Mouse (Mus musculus) embryonic facial prominence, embryonic 11.5 days (tissue): ENCODE results near the gene Alx3. TPM values are rescaled to one million over a fixed set of nuclear protein-coding genes. Genes with fewer than 3 reads are reported as not detected.
A peak's percentile ranks its signal among the peaks of the same experiment; 100 is the strongest.

Experiments used
- ATAC-seq: fragments of 200-750 bp; cut with Nextera tagmentation; replicated peaks from 2 replicates; pipeline ENCODE4 v1.8.0; 2017; ENCODE audit warnings: low read depth; ENCODE audit not compliant: insufficient number of reproducible peaks, low FRiP score, low TSS enrichment
- DNase-seq: peaks from one replicate; pipeline ENCODE4 v3.0.0-alpha.2; 2015; ENCODE audit warnings: low spot score
- H3K27ac ChIP-seq: fragments of 300-500 bp; sonication (generic); replicated peaks from 2 replicates; pipeline ENCODE4 v1.5.1; 2014; ENCODE audit warnings: mild to moderate bottlenecking, low read depth, low read length, control low read depth
- H3K27me3 ChIP-seq: fragments of 300-500 bp; sonication (generic); 2 replicates; pipeline ENCODE4 v1.6.1; 2014; ENCODE audit warnings: mild to moderate bottlenecking, low read length, moderate library complexity, mixed read lengths; ENCODE audit not compliant: control insufficient read depth, insufficient read depth
- H3K36me3 ChIP-seq: fragments of 300-500 bp; sonication (generic); replicated peaks from 2 replicates; pipeline ENCODE4 v1.6.1; 2014; ENCODE audit warnings: low read depth, mild to moderate bottlenecking, low read length, moderate library complexity, mixed read lengths; ENCODE audit not compliant: control insufficient read depth, insufficient read depth
- H3K4me1 ChIP-seq: fragments of 300-500 bp; sonication (generic); 2 replicates; pipeline ENCODE4 v1.6.1; 2014; ENCODE audit warnings: low read length, mixed read lengths; ENCODE audit not compliant: control insufficient read depth, insufficient read depth
- H3K4me2 ChIP-seq: fragments of 300-500 bp; sonication (generic); 2 replicates; pipeline ENCODE4 v1.6.1; 2014; ENCODE audit warnings: low read depth, mild to moderate bottlenecking, control low read depth, low read length, moderate library complexity
- H3K4me3 ChIP-seq: fragments of 300-500 bp; sonication (generic); 2 replicates; pipeline ENCODE4 v1.5.1; 2014; ENCODE audit warnings: low read depth, low read length, control low read depth
- H3K9ac ChIP-seq: fragments of 300-500 bp; sonication (generic); replicated peaks from 2 replicates; pipeline ENCODE4 v1.6.1; 2014; ENCODE audit warnings: mild to moderate bottlenecking, control low read depth, low read length
- H3K9me3 ChIP-seq: fragments of 300-500 bp; sonication (generic); replicated peaks from 2 replicates; pipeline ENCODE4 v1.6.1; 2016; ENCODE audit warnings: mild to moderate bottlenecking, low read length, inconsistent platforms, mixed read lengths; ENCODE audit not compliant: control insufficient read depth
- WGBS: fragments of 180-500 bp; shearing (Covaris S2); extraction: QIAGEN DNeasy Blood & Tissue Kit; methylation state at CpG from one replicate; pipeline ENCODE4 v1.1.7; 2014; 5-methylcytosine and 5-hydroxymethylcytosine counted together
- polyA plus RNA-seq: library from polyadenylated mRNA; unstranded; fragments of >200 nt; fragmentation: Nextera tagmentation; extraction: Ambion mirVana; gene quantifications from 2 replicates; pipeline ENCODE4 v1.2.1, GENCODE M21; 2014

Gene Alx3
- polyA plus RNA-seq, 1 experiment from 2014 or later, result 34.3 TPM

- H3K4me1 ChIP-seq, result peaks cover 3% of the 10 kb centered on the region; the same call in 1 of the 2 replicates
- 13% methylated on average over 3 of the region's 3 CpGs for WGBS
- no peak overlapping the region for H3K4me3 ChIP-seq
- no peaks in the 10 kb centered on the region for H3K36me3 ChIP-seq
- H3K27ac ChIP-seq, result no peak overlapping the region
- DNase-seq (no peak), ATAC-seq (no peak)
- H3K9ac ChIP-seq, result no peak overlapping the region
- no peak overlapping the region for H3K4me2 ChIP-seq
- H3K9me3 ChIP-seq, result no peaks in the 10 kb centered on the region
- peaks cover 11% of the 10 kb centered on the region for H3K27me3 ChIP-seq
These were observed 16.9 kb upstream of the Alx3 start for GRCm38 (mm10) chr3:107577810-107578390.

- Histone ChIP-seq H3K9me3 (no peaks in the 10 kb centered on the region), H3K4me3 (no peak overlapping the region), H3K27ac (no peak overlapping the region), H3K36me3 (no peaks in the 10 kb centered on the region), H3K4me2 (no peak overlapping the region), H3K4me1 (peaks cover 5% of the 10 kb centered on the region; the same call in 1 of the 2 replicates), H3K9ac (no peak overlapping the region), H3K27me3 (peaks cover 19% of the 10 kb centered on the region)
- DNase-seq (peak; percentile 88), ATAC-seq (no peak)
- WGBS, result 7% methylated on average over 4 of the region's 4 CpGs
These were observed 15.4 kb upstream of the Alx3 start for GRCm38 (mm10) chr3:107579466-107579865.

- Histone ChIP-seq H3K4me2 (peak overlapping the region; percentile 28), H3K36me3 (no peaks in the 10 kb centered on the region), H3K4me3 (0 out of 2 replicates have a peak overlapping the region, but pooled peaks have one; percentile 7), H3K9me3 (no peaks in the 10 kb centered on the region), H3K9ac (peak overlapping the region; percentile 15), H3K27ac (peak overlapping the region; percentile 36; the same call in 1 of the 2 replicates), H3K27me3 (peaks cover 25% of the 10 kb centered on the region), H3K4me1 (peaks cover 5% of the 10 kb centered on the region)
- WGBS, result 2% methylated on average over 15 of the region's 15 CpGs
- DNase-seq, result peak; percentile 56
- ATAC-seq, result no peak
These were observed 13.5 kb upstream of the Alx3 start for GRCm38 (mm10) chr3:107581103-107582010.

GRCm38 (mm10) chr3:107582130-107582874, 12.5 kb upstream of the Alx3 start:
- Histone ChIP-seq H3K9ac (peak overlapping the region; percentile 61), H3K4me3 (peak overlapping the region; percentile 38), H3K4me1 (peaks cover 5% of the 10 kb centered on the region), H3K4me2 (peak overlapping the region; percentile 74), H3K9me3 (no peaks in the 10 kb centered on the region), H3K36me3 (no peaks in the 10 kb centered on the region), H3K27ac (peak overlapping the region; percentile 43), H3K27me3 (peaks cover 28% of the 10 kb centered on the region)
- ATAC-seq (no peak), DNase-seq (no peak)
- 2% methylated on average over 18 of the region's 18 CpGs for WGBS

- WGBS, result under 1% methylated on average over 65 of the region's 65 CpGs
- H3K36me3 ChIP-seq, result no peaks in the 10 kb centered on the region
- peak overlapping the region; percentile 43 for H3K27ac ChIP-seq
- H3K4me2 ChIP-seq, result peak overlapping the region; percentile 74
- ATAC-seq (0 out of 2 replicates have a peak, but pooled peaks have one; percentile 6), DNase-seq (peak; percentile 52)
- H3K4me3 ChIP-seq, result peak overlapping the region; percentile 38
- H3K27me3 ChIP-seq, result peaks cover 29% of the 10 kb centered on the region
- H3K4me1 ChIP-seq, result peaks cover 5% of the 10 kb centered on the region
- no peaks in the 10 kb centered on the region for H3K9me3 ChIP-seq
- peak overlapping the region; percentile 61 for H3K9ac ChIP-seq
These were observed 11.7 kb upstream of the Alx3 start for GRCm38 (mm10) chr3:107582875-107583767.

GRCm38 (mm10) chr3:107583893-107584292, 10.9 kb upstream of the Alx3 start:
- Histone ChIP-seq H3K27ac (no peak overlapping the region; the same call in 1 of the 2 replicates), H3K4me2 (no peak overlapping the region), H3K27me3 (peaks cover 30% of the 10 kb centered on the region), H3K9me3 (no peaks in the 10 kb centered on the region), H3K9ac (no peak overlapping the region), H3K36me3 (no peaks in the 10 kb centered on the region), H3K4me1 (peaks cover 5% of the 10 kb centered on the region), H3K4me3 (no peak overlapping the region)
- DNase-seq (no peak), ATAC-seq (no peak)
- WGBS, result 0% methylated on average over 1 of the region's 1 CpGs

- DNase-seq (no peak), ATAC-seq (no peak)
- H3K27ac ChIP-seq, result no peak overlapping the region
- no peak overlapping the region for H3K4me3 ChIP-seq
- WGBS, result 70% methylated on average over 6 of the region's 6 CpGs
- no peak overlapping the region for H3K4me2 ChIP-seq
- peaks cover 24% of the 10 kb centered on the region for H3K27me3 ChIP-seq
- H3K9ac ChIP-seq, result no peak overlapping the region
- H3K9me3 ChIP-seq, result no peaks in the 10 kb centered on the region
- H3K36me3 ChIP-seq, result no peaks in the 10 kb centered on the region
- H3K4me1 ChIP-seq, result peaks cover 5% of the 10 kb centered on the region
These were observed 8.3 kb upstream of the Alx3 start for GRCm38 (mm10) chr3:107586504-107586903.
